Mouse (Mus musculus) cerebellum, adult 9-11 months (tissue): Measurements from ENCODE around the gene Rnf26.
A peak's percentile ranks its signal among the peaks of the same experiment; 100 is the strongest.

ENCODE experiments used
- DNase-seq: peaks from one replicate; pipeline ENCODE4 v3.0.0; 2022

Gene Rnf26

DNA sequence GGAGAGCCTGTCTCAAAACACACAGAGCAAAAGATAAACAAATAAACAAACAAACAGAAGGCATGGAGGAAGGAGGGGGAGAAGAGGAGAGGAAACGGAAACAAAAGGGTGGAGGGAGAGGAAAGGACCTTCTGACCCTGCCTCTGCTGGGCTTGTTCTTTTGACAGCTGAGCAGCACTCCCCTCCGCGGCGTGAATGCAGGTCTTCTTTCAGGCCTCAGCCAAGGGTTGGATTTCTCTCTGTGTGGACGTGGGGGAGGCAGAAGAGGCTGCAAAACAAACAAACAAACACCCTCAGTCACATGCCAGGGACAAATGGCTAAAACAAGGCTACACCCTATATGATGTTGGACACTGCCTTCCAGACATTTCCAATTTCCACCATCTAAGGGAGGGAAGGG lies 11.7 kb upstream of the Rnf26 start:
- no peak for DNase-seq

DNA sequence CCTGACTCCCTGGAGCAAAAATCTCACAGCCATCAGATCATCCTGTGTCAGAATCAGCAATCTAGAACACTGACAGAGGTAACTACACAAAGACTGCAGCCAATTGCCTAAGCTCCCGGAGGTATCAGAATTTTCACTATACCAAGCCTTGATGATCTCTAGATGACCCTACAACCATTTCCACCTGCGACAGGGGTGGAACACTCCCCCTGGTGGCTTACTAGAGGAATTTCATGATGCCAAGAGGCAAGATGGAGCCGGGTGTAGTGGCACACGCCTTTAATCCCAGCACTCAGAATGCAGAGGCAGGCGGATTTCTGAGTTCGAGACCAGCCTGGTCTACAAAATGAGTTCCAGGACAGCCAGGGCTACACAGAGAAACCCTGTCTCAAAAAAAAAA lies 11.0 kb upstream of the Rnf26 start:
- DNase-seq = no peak

DNA sequence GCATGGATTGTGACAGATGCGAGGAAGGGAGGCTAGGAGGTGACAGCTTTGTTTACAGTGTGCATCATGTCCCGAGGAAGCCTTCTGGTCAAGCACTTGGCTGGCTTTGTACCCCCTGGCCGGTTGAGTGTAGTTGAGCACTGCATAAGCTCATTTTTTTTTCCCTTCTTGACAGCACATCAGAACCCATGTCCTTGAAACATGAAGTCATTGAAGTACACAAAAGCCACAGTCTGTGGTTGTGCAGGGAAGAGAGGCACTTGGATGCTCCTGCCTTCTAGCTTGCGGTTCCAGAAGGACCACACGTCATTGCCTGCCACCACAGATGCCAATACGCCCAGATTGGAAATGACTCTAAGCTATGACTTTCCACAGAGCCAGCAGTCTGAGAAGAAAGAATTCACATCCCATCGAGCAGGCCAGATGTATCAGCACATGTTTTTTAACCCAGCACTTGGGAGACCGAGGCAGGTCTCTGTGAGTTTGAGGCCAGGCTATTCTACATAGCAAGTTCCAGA lies 6.7 kb upstream of the Rnf26 start:
- DNase-seq = no peak

DNA sequence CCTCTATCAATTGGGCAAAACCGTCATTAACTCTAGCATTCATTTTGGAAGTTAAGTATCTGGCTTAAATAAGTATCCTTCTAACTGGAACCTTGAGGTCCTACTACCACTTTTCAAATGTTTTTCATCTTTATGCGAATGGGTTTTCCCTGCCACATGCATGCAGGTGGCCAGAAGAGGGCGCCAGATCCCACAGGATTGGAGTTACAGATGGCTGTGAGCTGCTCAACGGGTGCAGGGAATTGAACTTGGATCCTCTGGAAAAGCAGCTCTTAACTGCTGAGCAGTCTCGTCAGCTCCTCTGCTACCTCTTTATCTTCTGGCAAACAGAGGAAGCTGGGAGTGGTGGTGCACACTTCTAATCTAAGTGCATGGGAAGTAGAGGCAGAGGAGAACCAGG lies 5.7 kb upstream of the Rnf26 start:
- DNase-seq = no peak

GRCm38 (mm10) chr9:44116182-44116581 lies 2.9 kb upstream of the Rnf26 start:
- DNase-seq = no peak

- no peak for DNase-seq
Measured at GRCm38 (mm10) chr9:44115599-44115998, 2.3 kb upstream of the Rnf26 start.

GRCm38 (mm10) chr9:44114453-44114852 lies 1.1 kb upstream of the Rnf26 start:
- DNase-seq = peak; percentile 39

DNA sequence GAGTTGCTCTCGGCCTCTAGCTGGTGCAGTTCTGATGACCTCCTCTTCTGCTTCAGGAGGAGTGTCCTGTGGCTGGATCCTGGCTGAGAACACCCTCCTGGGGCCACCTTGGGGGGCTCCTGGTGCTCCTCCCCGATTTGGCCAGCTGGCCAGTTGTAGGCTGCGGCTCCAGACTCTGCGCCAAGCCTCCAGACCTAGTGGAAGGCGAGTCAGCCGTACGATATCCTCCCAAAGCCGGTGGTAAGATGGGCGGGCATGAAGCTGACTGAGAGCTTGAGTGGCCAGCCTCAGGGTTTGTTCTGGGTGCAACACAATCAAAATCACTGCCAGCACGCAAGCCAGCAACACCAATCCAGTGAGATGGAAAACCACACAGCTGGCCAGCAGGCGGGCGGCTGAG lies 1.4 kb downstream of the Rnf26 start:
- DNase-seq = peak; percentile 42

- peak; percentile 80 for DNase-seq
Measured at GRCm38 (mm10) chr9:44109360-44110095, 3.8 kb downstream of the Rnf26 start.

- DNase-seq = peak; percentile 63
Measured at GRCm38 (mm10) chr9:44108269-44109055, 4.9 kb downstream of the Rnf26 start.

DNA sequence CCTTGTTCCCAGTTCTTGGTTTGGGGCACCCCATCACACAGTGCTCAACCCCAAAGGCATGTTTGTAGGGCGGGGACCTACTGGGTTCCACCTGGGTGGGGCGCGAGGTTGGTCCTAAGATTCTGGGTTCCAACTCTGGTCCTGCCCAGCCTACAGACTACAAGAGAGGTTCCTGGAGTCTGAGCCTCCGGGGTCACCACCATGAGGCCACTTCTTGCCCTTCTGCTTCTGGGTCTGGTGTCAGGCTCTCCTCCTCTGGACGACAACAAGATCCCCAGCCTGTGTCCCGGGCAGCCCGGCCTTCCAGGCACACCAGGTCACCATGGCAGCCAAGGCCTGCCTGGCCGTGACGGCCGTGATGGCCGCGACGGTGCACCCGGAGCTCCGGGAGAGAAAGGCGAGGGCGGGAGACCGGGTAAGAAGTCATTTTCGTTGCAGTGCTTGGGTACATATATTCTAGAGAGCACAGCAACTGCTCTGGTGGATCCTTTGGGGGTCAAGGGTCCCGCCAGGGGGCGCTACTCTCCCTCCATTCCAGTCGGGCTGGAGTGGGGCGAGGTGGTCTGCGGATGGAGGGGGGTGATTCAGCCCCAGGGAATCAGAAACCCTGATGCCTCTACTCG lies 5.6 kb downstream of the Rnf26 start:
- no peak for DNase-seq

DNA sequence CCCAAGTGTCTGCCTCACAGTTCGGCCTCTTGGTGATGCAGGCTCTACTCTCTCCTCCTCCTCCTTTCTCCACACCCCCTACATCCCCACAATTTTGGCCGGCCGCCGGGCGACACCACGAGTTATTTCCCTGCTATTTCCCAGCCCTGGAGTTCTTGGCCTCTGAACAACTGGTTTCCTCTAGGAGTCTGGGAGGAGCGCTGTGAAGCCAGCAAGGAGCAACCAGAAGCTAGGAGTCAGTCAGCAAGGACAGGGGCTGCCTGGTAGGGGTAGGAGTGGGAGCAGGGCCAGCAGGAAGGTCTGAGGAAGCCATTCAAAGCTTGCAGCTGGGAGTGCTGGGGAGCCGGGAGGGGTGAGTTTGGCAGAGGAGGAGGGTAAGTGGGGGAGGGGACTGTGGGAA lies 6.2 kb downstream of the Rnf26 start, which contains the start of gene C1qtnf5:
TSS of gene C1qtnf5 (plus strand) at position 136 of the 400 bp plus-strand sequence.
- DNase-seq = peak; percentile 78

- no peak for DNase-seq
Measured at GRCm38 (mm10) chr9:44106596-44106995, 6.7 kb downstream of the Rnf26 start.

- no peak for DNase-seq
Measured at GRCm38 (mm10) chr9:44106182-44106581, 7.1 kb downstream of the Rnf26 start.

- DNase-seq = no peak
Measured at GRCm38 (mm10) chr9:44105781-44106180, 7.5 kb downstream of the Rnf26 start.

DNA sequence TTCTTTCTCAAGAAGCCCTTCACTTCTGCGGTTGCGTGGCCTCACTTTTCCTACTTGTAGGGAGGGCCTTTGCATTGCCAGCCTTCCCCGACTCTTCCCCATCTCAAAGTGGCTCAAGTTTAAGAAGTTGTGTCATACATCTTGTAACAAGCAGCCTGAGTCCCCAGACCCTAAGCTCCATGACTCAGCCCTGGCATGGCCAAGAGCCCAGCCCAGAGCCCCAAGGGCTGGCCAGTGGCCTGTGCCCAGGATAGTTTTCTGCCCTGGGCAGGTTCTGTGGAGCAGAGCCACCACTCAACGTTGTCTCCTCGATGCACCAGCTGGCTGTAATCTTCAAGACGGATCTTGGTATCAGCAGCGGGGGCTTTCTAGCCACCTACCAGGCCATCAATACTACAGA lies 8.4 kb downstream of the Rnf26 start:
- DNase-seq = no peak

- DNase-seq = peak; percentile 18
Measured at GRCm38 (mm10) chr9:44101490-44101889, 11.8 kb downstream of the Rnf26 start, which contains the start of gene Mfrp. Gene Mfrp (plus strand): TSS chr9:44101729.

GRCm38 (mm10) chr9:44096536-44096935 lies 16.8 kb downstream of the Rnf26 start:
- peak; percentile 50 for DNase-seq

DNA sequence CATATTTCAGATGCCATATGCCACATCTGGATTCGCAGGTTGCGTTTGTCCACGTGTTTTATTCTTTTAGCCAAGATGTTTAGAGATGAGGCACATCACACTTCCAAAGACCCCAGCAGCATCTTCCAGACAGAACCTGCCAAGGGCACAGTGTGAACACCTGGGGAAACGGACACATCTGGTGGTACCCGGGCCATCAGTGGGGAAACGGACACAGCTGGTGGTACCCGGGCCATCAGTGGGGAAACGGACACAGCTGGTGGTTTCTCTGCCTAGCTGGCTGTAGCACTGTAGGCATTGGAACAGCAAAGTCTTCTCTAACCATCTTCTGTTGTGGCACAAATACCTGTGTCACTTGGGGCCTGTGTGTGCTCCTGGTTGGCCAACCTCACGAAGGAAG lies 17.5 kb downstream of the Rnf26 start:
- no peak for DNase-seq

DNA sequence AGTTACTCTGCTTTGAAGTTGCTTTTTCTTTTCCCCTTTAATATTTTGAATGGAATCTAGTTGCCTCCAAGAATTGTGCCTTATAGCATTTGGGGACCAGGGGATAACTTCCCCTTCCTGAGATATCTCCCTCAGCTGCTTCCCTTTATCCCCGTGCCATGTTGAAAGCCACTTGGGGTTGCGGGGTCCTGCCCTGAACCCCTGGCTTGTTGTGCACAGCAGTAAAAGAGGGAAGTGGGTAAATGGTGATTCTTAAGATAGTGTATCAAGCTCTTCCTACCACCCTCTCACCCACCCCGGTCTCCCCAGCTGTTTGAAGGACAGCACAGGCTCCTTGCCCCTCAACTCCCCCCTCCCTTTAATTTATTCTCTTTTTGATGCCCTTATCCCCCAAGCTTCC lies 18.6 kb downstream of the Rnf26 start:
- no peak for DNase-seq

DNA sequence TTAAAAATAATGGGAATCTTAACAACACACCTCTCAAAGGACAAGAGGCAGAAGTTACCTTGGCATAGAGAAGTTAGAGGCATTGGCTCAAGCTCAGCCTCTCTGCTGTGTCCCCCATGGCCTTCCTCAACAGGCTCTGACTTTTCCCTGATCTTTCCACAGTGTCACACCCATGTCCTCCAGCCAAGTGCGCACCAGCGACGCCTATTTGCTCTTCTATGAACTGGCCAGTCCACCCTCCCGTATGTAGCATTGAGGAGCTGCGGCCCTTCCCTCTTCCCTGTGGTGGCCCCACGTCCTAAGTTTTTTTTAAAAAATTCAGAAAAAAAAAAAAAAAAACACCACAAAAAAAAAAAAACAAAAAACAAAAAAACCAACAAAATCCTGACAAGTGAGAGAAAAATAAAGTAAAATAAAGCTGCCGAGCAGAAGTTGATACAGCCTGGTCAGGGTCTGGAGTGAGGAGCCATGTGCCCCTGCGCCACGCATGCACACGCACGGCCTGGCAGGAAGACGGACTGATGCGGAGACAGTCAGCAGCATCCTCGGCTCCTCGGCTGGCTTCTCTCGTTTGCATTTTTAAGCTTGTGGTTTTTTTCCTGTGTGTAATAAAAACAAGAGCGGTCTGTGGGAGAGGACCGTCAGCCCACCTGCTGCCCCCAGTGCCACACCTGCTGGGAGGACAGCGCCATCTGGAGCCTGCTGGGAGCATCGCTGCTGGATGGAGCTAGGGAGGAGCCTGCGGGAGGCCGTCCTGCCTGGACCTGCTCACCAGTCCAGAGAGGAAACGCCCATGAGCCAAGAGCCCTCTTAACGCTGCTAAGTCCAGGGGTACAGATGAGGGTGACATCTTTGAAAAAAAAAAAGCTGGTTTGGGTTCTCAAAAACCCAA lies 19.5 kb downstream of the Rnf26 start:
- DNase-seq = peak; percentile 90

DNA sequence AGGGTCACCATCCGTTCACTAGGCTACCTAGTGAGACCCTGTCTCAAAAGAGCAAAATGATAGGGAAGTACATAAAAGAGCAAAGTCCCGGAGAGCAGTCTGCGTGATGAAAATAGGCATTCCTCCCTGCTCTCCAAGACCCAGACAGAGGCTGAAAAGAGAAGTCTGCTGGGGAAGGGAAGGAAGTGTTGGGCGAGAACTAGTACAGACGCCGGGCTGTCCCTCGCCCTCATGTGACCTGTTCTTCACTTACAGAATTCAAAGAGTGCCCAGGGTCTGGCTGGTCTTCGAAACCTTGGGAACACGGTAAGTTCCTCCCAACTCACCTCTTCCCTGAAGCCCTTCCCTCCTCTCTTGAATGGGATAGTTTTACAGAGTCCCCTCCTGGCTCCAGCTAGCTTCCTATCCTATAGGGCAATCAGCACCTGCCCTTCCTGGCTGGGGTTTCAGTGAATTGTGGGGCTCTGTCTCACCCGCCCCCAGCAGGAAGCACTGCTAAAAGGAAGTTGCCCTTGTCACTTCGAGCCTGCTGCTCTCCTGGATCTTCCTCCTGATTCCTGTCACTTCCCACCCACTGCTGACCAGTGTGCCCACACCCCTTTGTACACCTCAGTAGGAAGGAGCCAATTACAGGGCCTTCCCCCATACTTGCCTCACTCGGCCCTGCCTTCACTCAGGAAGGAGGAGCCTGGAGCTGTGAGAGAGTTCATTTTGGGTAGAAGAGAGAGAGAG lies 24.3 kb downstream of the Rnf26 start:
- no peak for DNase-seq
